Mouse (Mus musculus) kidney, adult 18-20 months (tissue): ENCODE data around the gene Rpgrip1l.

Experiments used
- DNase-seq: peaks from one replicate; pipeline ENCODE4 v3.0.0; 2021

Rpgrip1l gene

GRCm38 (mm10) chr8:91327471-91328205 lies 14.6 kb upstream of the Rpgrip1l start:
- DNase-seq, result no peak

- no peak for DNase-seq
Measured at GRCm38 (mm10) chr8:91326946-91327345, 13.9 kb upstream of the Rpgrip1l start.

- DNase-seq, result no peak
Measured at GRCm38 (mm10) chr8:91326018-91326417, 13.0 kb upstream of the Rpgrip1l start.

GRCm38 (mm10) chr8:91324916-91325315 lies 11.9 kb upstream of the Rpgrip1l start:
- DNase-seq, result no peak

- DNase-seq, result no peak
Measured at GRCm38 (mm10) chr8:91324271-91324670, 11.2 kb upstream of the Rpgrip1l start.

DNA sequence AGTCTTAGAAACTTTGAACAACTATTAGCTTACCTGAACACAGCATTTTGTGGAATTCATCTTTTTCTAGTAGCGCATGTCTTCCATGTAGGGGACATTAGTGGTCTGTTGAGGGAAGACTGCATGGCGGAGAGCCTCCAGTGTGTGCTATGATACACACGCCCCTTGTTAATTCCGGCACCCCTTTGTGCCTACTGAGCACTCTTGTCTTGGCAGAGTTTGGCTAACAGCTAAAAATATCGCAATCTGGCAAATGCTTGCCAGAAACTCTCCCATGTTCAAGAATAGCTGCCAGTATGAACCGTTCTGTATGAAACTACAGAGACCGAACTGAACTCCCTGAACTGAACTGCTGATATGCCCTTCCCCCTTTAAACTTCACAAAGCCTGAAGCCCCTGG lies 10.4 kb upstream of the Rpgrip1l start:
- DNase-seq, result no peak

GRCm38 (mm10) chr8:91318938-91319729 lies 6.1 kb upstream of the Rpgrip1l start:
- DNase-seq, result no peak

DNA sequence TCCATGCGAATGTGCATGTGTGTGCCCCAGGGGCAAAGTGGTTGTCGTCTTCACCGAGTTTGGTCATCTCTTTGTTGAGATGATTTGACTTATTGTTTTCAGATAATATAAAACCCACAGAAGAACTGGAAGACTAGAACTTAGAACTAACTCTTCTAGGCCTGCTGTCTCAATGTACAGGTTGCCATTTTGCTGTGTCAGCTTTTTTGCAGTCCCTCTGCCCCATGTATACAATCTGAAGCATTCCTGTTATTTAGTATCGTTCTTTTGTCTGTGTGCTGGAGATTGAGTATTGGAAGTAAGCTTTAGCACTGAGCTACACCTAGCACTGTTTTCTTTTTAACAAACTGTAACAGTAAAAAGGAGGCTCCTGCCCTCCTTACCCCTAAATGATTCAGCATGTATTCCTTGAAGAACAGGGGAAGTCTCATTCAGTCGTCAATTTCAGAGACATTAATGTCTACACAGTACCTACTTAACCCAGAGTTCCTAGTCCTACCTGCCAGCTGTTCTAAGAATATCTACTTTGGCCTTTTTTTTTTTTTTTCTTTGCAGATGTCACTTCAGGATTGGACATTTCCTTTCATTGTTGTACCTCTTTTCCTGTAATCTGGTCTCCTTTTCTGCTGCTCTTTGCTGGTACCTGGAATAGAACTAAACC lies 4.6 kb upstream of the Rpgrip1l start:
- no peak for DNase-seq

DNA sequence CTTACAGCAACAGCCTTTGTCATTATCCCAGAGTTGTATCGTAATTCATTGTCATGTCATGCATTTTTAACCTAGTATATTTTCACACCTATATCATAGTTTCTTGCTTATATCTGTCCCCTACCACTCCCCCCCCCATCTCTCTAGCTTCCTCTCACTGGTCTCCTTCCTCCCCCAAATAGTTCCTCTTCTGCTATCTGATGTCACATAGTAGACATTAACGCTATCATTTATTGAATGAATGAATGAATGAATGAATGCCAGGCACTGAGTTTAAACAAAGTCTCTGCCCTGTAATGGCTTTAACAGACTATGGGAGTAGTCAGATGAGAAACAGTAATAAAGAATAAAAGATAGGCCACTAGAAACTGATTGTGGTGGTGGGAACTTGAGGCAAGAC lies 720 bp downstream of the Rpgrip1l start:
- no peak for DNase-seq

DNA sequence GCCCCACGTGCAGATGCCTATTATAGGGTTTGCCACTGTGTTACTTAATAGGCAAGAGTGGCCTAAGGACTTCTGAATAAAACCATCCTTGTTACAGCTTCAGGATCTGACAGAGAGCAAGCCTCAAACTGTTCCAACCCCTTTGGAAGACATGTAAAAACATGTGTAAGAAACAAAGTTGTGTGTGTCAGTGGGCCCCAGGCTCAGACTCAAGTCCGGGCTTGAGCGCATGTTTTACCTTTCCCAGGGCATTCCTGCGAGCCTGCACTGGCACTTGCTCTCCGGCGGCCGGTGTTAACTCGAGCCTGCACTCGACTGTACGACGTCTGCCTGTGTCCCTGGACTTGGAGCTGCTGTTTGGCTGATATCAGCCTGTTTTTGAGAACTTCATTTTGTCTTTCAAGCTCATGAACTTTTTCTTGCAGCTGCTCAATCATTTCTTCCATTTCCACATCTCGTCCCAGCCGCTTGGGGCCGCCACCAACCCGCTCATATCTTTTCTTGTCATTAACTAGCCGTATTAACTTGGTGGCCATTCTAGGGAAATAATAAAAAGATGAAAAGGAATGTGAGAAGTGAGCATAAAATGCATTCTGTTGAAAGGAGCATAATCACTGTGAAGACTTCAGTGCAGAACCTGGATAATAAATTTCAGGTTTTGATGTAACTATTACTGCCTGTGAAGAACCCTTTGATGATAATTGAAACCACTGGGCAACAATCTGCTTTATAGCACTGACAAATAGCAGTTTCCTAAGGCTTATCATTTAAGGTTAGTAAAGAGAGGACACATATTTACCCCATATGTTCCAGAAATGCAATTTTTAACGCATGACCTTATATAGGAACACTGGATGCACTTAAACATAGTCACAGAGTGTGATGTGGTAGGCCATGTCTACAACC lies 8.3 kb downstream of the Rpgrip1l start:
- DNase-seq, result no peak

GRCm38 (mm10) chr8:91298672-91299071 lies 14.4 kb downstream of the Rpgrip1l start:
- no peak for DNase-seq

DNA sequence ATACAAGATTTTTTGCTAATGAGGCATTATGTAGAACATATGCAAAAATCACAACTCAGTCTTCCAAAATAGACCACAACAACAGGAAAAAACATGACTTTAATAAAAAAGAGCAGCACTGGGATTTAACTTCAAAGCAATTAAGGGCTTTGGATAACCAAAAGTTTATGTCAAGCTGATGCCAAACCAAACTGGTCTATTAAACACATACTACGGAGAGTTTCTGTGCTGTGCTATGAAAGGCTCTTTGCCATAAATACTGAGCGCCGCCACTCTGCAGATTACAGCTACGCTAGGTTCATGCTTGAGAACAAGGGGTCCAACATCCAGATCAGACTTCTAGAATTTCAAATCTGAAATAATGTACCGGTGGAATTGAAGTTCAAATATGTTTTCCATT lies 17.3 kb downstream of the Rpgrip1l start:
- no peak for DNase-seq

DNA sequence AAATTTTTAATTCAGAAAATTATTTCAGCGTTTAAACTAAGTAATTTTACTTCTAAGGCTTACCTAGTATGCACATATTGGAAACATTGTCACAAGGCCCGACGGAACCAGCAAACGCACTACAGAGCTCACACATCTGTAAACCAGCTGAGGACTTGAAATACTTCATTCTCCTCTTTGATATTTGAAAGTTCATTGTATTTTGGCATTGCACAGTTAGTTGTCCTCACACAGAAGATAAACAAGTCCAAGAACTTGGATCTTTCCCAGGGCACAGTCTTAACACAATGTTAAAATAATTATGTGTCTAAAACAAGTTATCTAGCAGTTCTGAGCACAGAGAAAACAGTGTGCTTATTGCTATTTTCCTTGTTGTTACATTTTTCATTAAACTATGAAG lies 22.5 kb downstream of the Rpgrip1l start:
- no peak for DNase-seq

- DNase-seq, result no peak
Measured at GRCm38 (mm10) chr8:91286237-91286636, 26.8 kb downstream of the Rpgrip1l start.

DNA sequence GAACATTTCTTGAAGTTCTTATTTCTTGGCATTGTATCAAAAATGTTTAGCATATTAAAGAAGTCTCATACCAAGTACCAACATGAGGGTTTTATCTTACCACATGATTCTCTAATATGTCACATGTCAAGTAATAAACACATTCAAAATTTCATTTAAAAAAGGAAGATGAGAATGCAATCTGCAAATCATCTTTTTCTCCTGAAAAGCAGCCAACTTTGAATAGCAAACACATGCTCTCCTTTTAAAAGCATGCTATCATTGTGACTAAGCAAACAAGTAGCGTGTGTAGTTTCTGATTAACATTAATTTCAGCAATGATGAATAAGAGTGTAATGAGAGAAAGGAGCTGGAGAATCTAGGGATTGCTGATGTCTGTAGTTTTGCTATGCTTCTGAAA lies 29.2 kb downstream of the Rpgrip1l start:
- no peak for DNase-seq

DNA sequence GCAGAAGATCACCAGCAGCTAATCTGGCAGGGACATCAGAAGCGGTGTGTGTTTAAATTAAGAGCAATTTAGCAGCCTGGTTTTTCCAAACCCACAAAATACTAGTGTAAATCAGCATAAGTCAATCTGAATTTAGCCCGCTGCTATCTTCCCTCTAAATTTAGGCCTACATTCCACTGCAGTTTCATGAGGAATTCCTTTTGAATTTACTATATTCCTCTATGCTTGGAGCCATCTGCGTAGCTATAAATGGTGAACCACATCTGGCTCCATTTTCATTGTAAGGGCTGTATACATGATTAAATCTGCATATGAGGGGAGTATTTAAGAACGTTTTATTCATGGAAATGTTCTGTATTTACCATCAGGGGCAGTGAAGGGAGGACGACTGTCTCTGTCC lies 30.4 kb downstream of the Rpgrip1l start:
- no peak for DNase-seq

DNA sequence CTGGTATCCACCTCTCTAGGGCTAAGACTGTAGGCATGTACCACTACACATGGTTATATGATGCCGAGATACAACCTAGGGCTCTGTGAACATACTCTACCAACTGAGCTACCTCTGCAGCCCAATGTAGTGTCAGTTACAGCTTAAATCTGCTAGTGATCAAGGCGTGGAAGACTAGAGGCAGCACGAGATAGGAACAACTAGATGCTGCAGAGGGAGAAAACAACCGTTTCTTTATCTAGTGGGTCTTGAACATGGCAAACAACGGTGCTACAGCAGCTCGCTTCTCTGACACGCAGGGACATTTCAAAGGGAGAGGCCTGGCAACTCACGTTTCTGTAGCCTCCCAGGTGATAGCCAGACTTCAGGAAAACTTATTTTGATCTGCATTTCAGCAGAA lies 31.5 kb downstream of the Rpgrip1l start:
- DNase-seq, result no peak

- DNase-seq, result no peak
Measured at GRCm38 (mm10) chr8:91280467-91281212, 32.4 kb downstream of the Rpgrip1l start.

- DNase-seq, result no peak
Measured at GRCm38 (mm10) chr8:91278060-91278459, 35.0 kb downstream of the Rpgrip1l start.

- no peak for DNase-seq
Measured at GRCm38 (mm10) chr8:91276337-91276736, 36.7 kb downstream of the Rpgrip1l start.

GRCm38 (mm10) chr8:91273493-91273892 lies 39.6 kb downstream of the Rpgrip1l start:
- no peak for DNase-seq

GRCm38 (mm10) chr8:91269374-91269958 lies 43.6 kb downstream of the Rpgrip1l start:
- no peak for DNase-seq
